Mouse (Mus musculus): ENCODE measurements around the gene Rbm39. TPM values are rescaled to one million over a fixed set of nuclear protein-coding genes. Genes with fewer than 3 reads are reported as not detected.

Rbm39 gene
- polyA plus RNA-seq, 1 experiment from 2014 or later: 276 TPM

Other genes with a start within 250 kb of the Rbm39 start
- 49.5 and 52.3 TPM in 2 replicates for gene Uqcc1, start 249.9 kb downstream of the Rbm39 start, polyA plus RNA-seq (2015; fragmentation: Nextera tagmentation; extraction: Ambion mirVana)
- not detected in 2 replicates for gene Gm15557, start 239.5 kb downstream of the Rbm39 start, polyA plus RNA-seq (2015; fragmentation: Nextera tagmentation; extraction: Ambion mirVana)
- 0.12 TPM in 1 of 2 replicates, not detected in the other for gene Gdf5, start 234.9 kb downstream of the Rbm39 start, polyA plus RNA-seq (2015; fragmentation: Nextera tagmentation; extraction: Ambion mirVana)
- gene Cep250, start 223.8 kb downstream of the Rbm39 start, polyA plus RNA-seq (2015; fragmentation: Nextera tagmentation; extraction: Ambion mirVana): 10.7 and 13.6 TPM in 2 replicates
- 1.3 and 1.9 TPM in 2 replicates for gene 6430550D23Rik, start 172.3 kb downstream of the Rbm39 start, polyA plus RNA-seq (2015; fragmentation: Nextera tagmentation; extraction: Ambion mirVana)
- 90.8 and 96.9 TPM in 2 replicates for gene Ergic3, start 172.2 kb downstream of the Rbm39 start, polyA plus RNA-seq (2015; fragmentation: Nextera tagmentation; extraction: Ambion mirVana)
- gene Fer1l4, start 127.3 kb downstream of the Rbm39 start, polyA plus RNA-seq (2015; fragmentation: Nextera tagmentation; extraction: Ambion mirVana): 0.06 TPM in 1 of 2 replicates, not detected in the other
- 1.6 and 2.4 TPM in 2 replicates for gene Spag4, start 115.1 kb downstream of the Rbm39 start, polyA plus RNA-seq (2015; fragmentation: Nextera tagmentation; extraction: Ambion mirVana)
- gene Cpne1, start 68.3 kb downstream of the Rbm39 start, polyA plus RNA-seq (2015; fragmentation: Nextera tagmentation; extraction: Ambion mirVana): 26.9 and 31.8 TPM in 2 replicates
- gene Rbm12, start 68.3 kb downstream of the Rbm39 start, polyA plus RNA-seq (2015; fragmentation: Nextera tagmentation; extraction: Ambion mirVana): 10.0 and 14.5 TPM in 2 replicates
- 7.4 and 8.8 TPM in 2 replicates for gene Gm28036, start 53.1 kb downstream of the Rbm39 start, polyA plus RNA-seq (2015; fragmentation: Nextera tagmentation; extraction: Ambion mirVana)
- 254 and 270 TPM in 2 replicates for gene Romo1, start 36.2 kb downstream of the Rbm39 start, polyA plus RNA-seq (2015; fragmentation: Nextera tagmentation; extraction: Ambion mirVana)
- gene Nfs1, start 36.1 kb downstream of the Rbm39 start, polyA plus RNA-seq (2015; fragmentation: Nextera tagmentation; extraction: Ambion mirVana): 65.0 and 70.9 TPM in 2 replicates
- 16.5 and 19.8 TPM in 2 replicates for gene Phf20, start 16.2 kb upstream of the Rbm39 start, polyA plus RNA-seq (2015; fragmentation: Nextera tagmentation; extraction: Ambion mirVana)
- gene Cnbd2, start 132.1 kb upstream of the Rbm39 start, polyA plus RNA-seq (2015; fragmentation: Nextera tagmentation; extraction: Ambion mirVana): 1.1 and 1.7 TPM in 2 replicates
- gene Scand1, start 132.5 kb upstream of the Rbm39 start, polyA plus RNA-seq (2015; fragmentation: Nextera tagmentation; extraction: Ambion mirVana): 34.4 and 34.6 TPM in 2 replicates
- gene Epb41l1, start 240.7 kb upstream of the Rbm39 start, polyA plus RNA-seq (2015; fragmentation: Nextera tagmentation; extraction: Ambion mirVana): 0.43 and 0.46 TPM in 2 replicates

Measured in liver, embryonic 13.5 days (tissue).